Mouse (Mus musculus) embryonic facial prominence, embryonic 13.5 days (tissue): ENCODE measurements around the gene Svip. TPM values are rescaled to one million over a fixed set of nuclear protein-coding genes. Genes with fewer than 3 reads are reported as not detected.

ENCODE experiments used
- ATAC-seq: fragments of 200-750 bp; cut with Nextera tagmentation; 2 replicates; pipeline ENCODE4 v1.8.0; 2017; ENCODE audit warnings: low read depth; ENCODE audit not compliant: insufficient number of reproducible peaks, insufficient read depth, low FRiP score, low TSS enrichment
- H3K27ac ChIP-seq: fragments of 300-500 bp; sonication (generic); 2 replicates; pipeline ENCODE4 v1.5.1; 2015; ENCODE audit warnings: moderate library complexity, mild to moderate bottlenecking, inconsistent platforms
- H3K27me3 ChIP-seq: fragments of 300-500 bp; sonication (generic); 2 replicates; pipeline ENCODE4 v1.6.1; 2015; ENCODE audit warnings: mild to moderate bottlenecking, inconsistent platforms
- H3K36me3 ChIP-seq: fragments of 300-500 bp; sonication (generic); 2 replicates; pipeline ENCODE4 v1.6.1; 2015; ENCODE audit warnings: mild to moderate bottlenecking, inconsistent platforms
- H3K4me1 ChIP-seq: fragments of 300-500 bp; sonication (generic); 2 replicates; pipeline ENCODE4 v1.6.1; 2015; ENCODE audit warnings: inconsistent platforms
- H3K4me2 ChIP-seq: fragments of 300-500 bp; sonication (generic); 2 replicates; pipeline ENCODE4 v1.6.1; 2015; ENCODE audit warnings: moderate library complexity, mild to moderate bottlenecking, inconsistent platforms
- H3K4me3 ChIP-seq: fragments of 300-500 bp; sonication (generic); 2 replicates; pipeline ENCODE4 v1.5.1; 2015; ENCODE audit warnings: mild to moderate bottlenecking, inconsistent platforms
- H3K9ac ChIP-seq: fragments of 300-500 bp; sonication (generic); 2 replicates; pipeline ENCODE4 v1.6.1; 2015; ENCODE audit warnings: mild to moderate bottlenecking, inconsistent platforms
- H3K9me3 ChIP-seq: fragments of 300-500 bp; sonication (generic); 2 replicates; pipeline ENCODE4 v1.6.1; 2016; ENCODE audit warnings: inconsistent platforms
- WGBS: fragments of 180-500 bp; shearing (Covaris S2); methylation state at CpG from one replicate; pipeline ENCODE4 v1.1.7; 2015; ENCODE audit warnings: mixed read lengths; 5-methylcytosine and 5-hydroxymethylcytosine counted together
- polyA plus RNA-seq: library from polyadenylated mRNA; unstranded; fragments of >200 nt; fragmentation: Nextera tagmentation; extraction: Ambion mirVana; gene quantifications from 2 replicates; pipeline ENCODE4 v1.2.1, GENCODE M21; 2015

Gene Svip
- polyA plus RNA-seq, 1 experiment from 2014 or later = 5.0 TPM

DNA sequence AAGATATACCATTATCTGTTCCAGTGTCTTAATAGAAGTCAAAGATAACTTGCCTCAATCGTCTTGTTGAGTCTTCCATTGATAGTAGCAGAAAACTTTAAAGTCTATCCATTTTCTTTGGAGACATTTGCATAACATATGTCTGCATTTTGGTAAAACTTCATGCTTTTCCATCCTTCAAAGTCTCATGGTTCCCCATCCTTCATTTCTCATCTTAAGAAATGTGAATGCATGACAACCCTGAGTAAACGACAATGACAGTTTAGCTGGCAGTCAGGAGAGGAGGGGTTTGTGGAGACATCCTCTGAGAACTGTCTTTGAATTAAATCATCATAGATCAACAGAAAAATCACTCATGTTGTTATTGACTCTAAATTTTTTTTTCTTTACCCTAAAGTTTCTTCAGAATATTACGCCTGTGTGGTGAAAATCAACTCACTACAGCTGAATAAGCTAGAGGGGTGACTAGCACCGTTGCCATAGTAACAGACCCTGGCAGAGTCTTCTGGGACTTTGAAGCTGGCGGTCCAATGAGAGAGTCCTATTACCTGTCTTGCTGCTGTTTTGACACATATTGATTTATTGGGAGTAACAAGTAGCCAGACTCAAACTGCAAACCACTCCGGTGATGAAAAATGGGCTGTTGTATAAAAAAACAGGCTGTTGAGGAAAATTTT lies 45.0 kb downstream of the Svip start:
- H3K36me3 ChIP-seq = no peaks in the 10 kb centered on the region
- H3K4me2 ChIP-seq = no peak overlapping the region
- ATAC-seq = no peak
- 55% methylated on average over 6 of the region's 6 CpGs for whole genome bisulfite sequencing
- H3K9ac ChIP-seq = no peak overlapping the region
- no peaks in the 10 kb centered on the region for H3K9me3 ChIP-seq
- no peak overlapping the region for H3K4me3 ChIP-seq
- no peaks in the 10 kb centered on the region for H3K27me3 ChIP-seq
- H3K4me1 ChIP-seq = no peaks in the 10 kb centered on the region
- no peak overlapping the region for H3K27ac ChIP-seq

GRCm38 (mm10) chr7:51957766-51958165 lies 48.1 kb downstream of the Svip start:
- H3K9ac ChIP-seq = no peak overlapping the region
- no peak for ATAC-seq
- peaks cover 5% of the 10 kb centered on the region; the same call in 1 of the 2 replicates for H3K36me3 ChIP-seq
- no peak overlapping the region for H3K4me3 ChIP-seq
- no peaks in the 10 kb centered on the region for H3K27me3 ChIP-seq
- no peaks in the 10 kb centered on the region for H3K9me3 ChIP-seq
- H3K27ac ChIP-seq = no peak overlapping the region
- H3K4me2 ChIP-seq = no peak overlapping the region
- H3K4me1 ChIP-seq = peaks cover 3% of the 10 kb centered on the region; the same call in 1 of the 2 replicates

DNA sequence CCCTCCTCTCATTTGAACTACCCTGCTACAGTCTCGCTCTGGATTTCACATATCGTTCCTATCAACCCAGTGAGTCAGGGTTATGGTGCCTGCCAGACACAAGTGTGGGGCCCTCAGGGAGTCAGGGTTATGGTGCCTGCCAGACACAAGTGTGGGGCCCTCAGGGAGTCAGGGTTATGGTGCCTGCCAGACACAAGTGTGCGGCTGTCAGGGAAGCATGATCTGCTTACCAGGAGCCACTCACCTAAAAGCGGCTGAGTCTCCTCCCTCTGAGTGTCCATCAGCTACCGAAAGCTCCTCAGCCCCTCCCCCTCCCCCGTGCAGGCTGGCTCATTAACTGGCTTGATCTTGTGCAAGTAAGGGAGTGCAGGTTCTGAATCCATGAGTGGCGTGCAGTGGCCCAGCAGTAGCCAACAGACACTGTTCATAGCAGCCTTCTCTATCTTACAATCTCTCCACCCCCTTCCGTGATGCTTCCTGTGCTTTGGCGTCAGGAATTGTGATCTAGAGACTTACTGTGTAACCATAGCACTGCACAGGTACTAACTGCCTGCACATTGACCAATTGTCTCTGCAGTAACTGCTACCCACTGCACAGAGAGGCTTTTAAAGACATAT lies 50.3 kb downstream of the Svip start:
- ATAC-seq = no peak
- Histone ChIP-seq H3K9me3 (no peaks in the 10 kb centered on the region), H3K27ac (no peak overlapping the region)

More for the DNA sequence above, 50.3 kb downstream of the Svip start:
- Histone ChIP-seq H3K4me3 (no peak overlapping the region), H3K4me2 (no peak overlapping the region), H3K4me1 (peaks cover 3% of the 10 kb centered on the region; the same call in 1 of the 2 replicates), H3K27me3 (no peaks in the 10 kb centered on the region), H3K9ac (no peak overlapping the region), H3K36me3 (peaks cover 6% of the 10 kb centered on the region; the same call in 1 of the 2 replicates)
- 48% methylated on average over 9 of the region's 9 CpGs for WGBS

Other genes with a start within 250 kb of the Svip start
- 37.6 and 39.0 TPM in 2 replicates for gene Gas2, start 144.0 kb downstream of the Svip start, polyA plus RNA-seq
- gene Fancf, start 143.8 kb downstream of the Svip start, polyA plus RNA-seq = 8.0 and 9.6 TPM in 2 replicates
- not detected in 2 replicates for gene 1700015G11Rik, start 9.7 kb upstream of the Svip start, polyA plus RNA-seq